Mouse (Mus musculus) R1 (cell line): ENCODE results near the gene St7.

ENCODE experiments used
- DNase-seq: peaks from one replicate; pipeline ENCODE4 v3.0.0-alpha.2; 2018; ENCODE audit warnings: low read depth, low spot score

St7 gene

GRCm38 (mm10) chr6:17692647-17693046, at the start of gene St7:
Gene St7, plus strand, starts transcription at chr6:17692933.
- DNase-seq: peak; percentile 40

GRCm38 (mm10) chr6:17646107-17646506, 46.6 kb upstream of the St7 start:
- no peak for DNase-seq

- DNase-seq: no peak
Measured at GRCm38 (mm10) chr6:17652132-17652531, 40.6 kb upstream of the St7 start.

- no peak for DNase-seq
Measured at GRCm38 (mm10) chr6:17655080-17655479, 37.7 kb upstream of the St7 start.

- no peak for DNase-seq
Measured at GRCm38 (mm10) chr6:17657308-17657707, 35.4 kb upstream of the St7 start.

- no peak for DNase-seq
Measured at GRCm38 (mm10) chr6:17665348-17665747, 27.4 kb upstream of the St7 start.

- no peak for DNase-seq
Measured at GRCm38 (mm10) chr6:17666024-17666423, 26.7 kb upstream of the St7 start.

GRCm38 (mm10) chr6:17667813-17668212, 24.9 kb upstream of the St7 start:
- no peak for DNase-seq

- DNase-seq: no peak
Measured at GRCm38 (mm10) chr6:17668334-17668733, 24.4 kb upstream of the St7 start.

GRCm38 (mm10) chr6:17669826-17670225, 22.9 kb upstream of the St7 start:
- no peak for DNase-seq

GRCm38 (mm10) chr6:17675019-17675756, 17.5 kb upstream of the St7 start:
- DNase-seq: peak; percentile 76

GRCm38 (mm10) chr6:17677008-17677407, 15.7 kb upstream of the St7 start:
- no peak for DNase-seq

GRCm38 (mm10) chr6:17680266-17680925, 12.3 kb upstream of the St7 start:
- DNase-seq: no peak

- peak; percentile 29 for DNase-seq
Measured at GRCm38 (mm10) chr6:17681810-17682209, 10.9 kb upstream of the St7 start.

- no peak for DNase-seq
Measured at GRCm38 (mm10) chr6:17688676-17689075, 4.1 kb upstream of the St7 start.

GRCm38 (mm10) chr6:17693726-17694549, 1.2 kb downstream of the St7 start:
- peak; percentile 60 for DNase-seq

- DNase-seq: peak; percentile 60
Measured at GRCm38 (mm10) chr6:17694550-17694951, 1.8 kb downstream of the St7 start.

- DNase-seq: peak; percentile 72
Measured at GRCm38 (mm10) chr6:17696321-17696734, 3.6 kb downstream of the St7 start.

- no peak for DNase-seq
Measured at GRCm38 (mm10) chr6:17700936-17701612, 8.3 kb downstream of the St7 start.

- peak; percentile 13 for DNase-seq
Measured at GRCm38 (mm10) chr6:17704038-17704437, 11.3 kb downstream of the St7 start.

GRCm38 (mm10) chr6:17705973-17706372, 13.2 kb downstream of the St7 start:
- DNase-seq: no peak

GRCm38 (mm10) chr6:17718978-17719377, 26.2 kb downstream of the St7 start:
- no peak for DNase-seq
